Mouse (Mus musculus) MEL-GATA-1-ER (cell line): ENCODE measurements around the gene Hps6.

Source experiments
- DNase-seq: peaks from one replicate; pipeline ENCODE4 v3.0.0-alpha.2; 2012; ENCODE audit warnings: low read depth; ENCODE audit errors: extremely low read depth

Hps6 gene

GRCm38 (mm10) chr19:46029652-46030051, 26.3 kb downstream of the Hps6 start:
- DNase-seq, result no peak

GRCm38 (mm10) chr19:46030196-46030983, 27.1 kb downstream of the Hps6 start:
- no peak for DNase-seq

DNA sequence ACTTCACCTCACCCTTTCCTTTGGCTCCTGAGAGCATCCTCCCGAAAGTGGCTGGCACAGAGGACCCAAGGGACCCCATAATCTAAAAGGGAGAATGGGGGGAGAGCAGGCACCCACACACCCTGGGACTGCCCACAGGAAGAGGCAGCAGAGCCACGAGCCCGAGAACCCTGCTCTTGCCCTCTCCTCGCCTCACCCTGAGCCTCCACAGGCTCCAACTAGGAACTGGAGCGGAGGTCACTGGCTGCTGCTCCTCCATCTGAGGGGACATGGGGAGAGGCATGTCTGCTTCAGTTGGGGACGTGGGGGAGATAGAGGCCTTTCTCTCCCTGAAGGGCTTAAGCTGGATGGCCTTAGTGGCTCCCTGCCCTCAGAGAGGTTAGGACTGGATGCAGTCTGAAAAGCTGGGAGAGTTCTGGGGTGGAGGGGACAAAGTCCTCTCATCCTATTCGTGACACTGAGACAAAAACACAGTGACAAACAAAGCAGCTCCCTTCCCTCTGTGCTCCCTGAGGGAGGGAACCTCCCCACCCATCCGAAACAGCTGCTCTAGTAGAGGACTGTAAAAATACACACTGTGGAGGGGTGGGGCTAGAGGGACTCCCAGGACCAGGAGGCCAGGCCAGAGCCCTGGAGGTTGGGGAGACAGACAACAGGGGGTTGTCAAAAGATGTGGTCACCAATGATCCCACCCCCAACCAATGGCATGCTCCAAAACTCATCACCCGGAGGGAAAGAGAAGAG, 28.6 kb downstream of the Hps6 start:
- DNase-seq, result no peak

DNA sequence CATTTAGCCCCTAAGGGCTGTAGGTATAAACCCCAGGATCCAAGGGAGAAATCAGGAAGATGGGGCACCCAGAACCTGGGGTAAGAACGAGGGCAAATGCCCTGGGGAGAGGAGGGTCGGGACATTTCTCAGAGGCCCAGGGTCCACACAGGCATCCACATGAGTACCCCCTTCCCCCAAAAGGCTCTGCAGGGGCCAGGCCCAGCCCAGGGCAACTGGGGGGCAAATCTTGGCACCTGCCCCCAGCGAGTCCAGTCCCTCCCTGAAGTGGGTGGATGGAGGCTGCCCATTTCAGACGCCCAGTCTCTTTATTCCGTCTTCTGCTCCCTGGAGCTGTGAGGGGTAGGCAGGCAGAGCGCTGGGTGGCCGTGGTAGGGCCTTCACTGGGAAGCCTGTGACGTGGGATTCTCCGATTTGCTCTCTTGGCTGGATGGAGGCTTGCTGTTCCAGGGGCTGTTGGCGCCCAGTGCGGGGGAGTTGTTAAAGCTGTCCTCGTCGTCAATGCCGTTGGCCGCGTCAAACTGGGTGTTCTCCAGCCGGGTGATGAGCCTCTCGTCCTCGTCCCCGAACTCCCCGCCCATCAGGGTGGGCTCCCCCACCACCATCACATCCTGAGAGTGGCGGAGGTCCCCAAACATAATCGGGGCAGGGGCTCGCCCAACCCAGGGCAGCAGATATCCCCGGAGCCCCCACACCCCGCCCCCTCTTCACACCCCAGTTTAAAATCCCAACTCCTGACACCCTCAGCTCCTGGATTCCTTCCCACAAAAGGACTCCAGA, 29.6 kb downstream of the Hps6 start:
- no peak for DNase-seq

GRCm38 (mm10) chr19:46033911-46034310, 30.6 kb downstream of the Hps6 start:
- DNase-seq, result no peak

DNA sequence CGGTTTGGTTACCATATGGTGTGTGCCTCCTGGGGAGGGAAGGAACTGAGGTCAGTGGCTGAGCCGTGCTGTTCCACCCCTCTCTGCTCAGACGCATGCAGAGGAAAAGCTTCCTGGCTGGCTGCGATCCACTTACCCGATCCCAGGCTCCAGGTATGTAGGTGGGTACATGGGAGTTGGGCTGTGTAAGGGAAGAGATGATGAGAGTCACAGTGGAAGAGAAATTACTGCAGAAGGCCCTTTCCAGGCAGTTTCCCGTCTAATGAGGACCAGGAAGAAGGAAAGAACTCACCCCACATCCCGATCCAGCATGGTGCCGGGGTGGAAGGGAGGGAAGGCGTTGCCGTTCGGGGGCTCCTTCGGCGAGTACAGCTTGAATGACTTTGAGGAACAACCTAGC, 32.7 kb downstream of the Hps6 start:
- no peak for DNase-seq

- DNase-seq, result no peak
These were observed 33.4 kb downstream of the Hps6 start for GRCm38 (mm10) chr19:46036477-46037242.

DNA sequence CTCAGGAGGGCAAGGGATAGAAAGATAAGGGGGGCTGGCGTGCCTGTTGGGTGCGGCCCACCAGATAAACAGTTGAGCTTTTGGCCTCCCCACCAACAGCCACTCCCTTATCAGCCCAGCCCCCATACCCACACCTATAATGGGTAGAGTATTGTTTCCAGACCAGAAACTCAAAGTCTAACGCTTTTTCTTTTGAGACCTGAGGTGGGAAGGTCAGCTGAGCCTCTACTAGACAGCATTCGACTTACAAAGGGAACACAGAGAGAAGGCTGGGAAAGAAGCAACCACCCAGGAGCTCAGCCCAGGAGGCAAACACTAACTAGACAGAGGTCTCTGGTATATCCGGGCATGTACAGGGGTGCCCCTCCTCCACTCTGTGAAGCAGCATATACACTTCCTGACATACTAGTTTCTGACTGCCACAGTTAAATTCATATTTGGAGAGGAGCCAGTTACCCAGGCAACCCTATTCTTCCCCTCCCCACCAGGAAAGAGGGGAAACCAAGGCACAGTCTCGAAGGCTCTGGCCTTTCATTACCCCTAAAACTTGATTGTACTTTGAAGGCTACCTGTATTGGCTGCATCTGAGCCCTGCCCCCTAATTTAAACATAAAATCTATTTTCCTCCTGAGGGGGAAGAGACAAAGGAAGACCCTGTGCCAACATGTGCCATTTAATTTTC, 34.1 kb downstream of the Hps6 start:
- DNase-seq, result peak; percentile 95

GRCm38 (mm10) chr19:46037925-46038850, 34.9 kb downstream of the Hps6 start:
- DNase-seq, result no peak

- DNase-seq, result no peak
These were observed 35.5 kb downstream of the Hps6 start for GRCm38 (mm10) chr19:46038851-46039260.

DNA sequence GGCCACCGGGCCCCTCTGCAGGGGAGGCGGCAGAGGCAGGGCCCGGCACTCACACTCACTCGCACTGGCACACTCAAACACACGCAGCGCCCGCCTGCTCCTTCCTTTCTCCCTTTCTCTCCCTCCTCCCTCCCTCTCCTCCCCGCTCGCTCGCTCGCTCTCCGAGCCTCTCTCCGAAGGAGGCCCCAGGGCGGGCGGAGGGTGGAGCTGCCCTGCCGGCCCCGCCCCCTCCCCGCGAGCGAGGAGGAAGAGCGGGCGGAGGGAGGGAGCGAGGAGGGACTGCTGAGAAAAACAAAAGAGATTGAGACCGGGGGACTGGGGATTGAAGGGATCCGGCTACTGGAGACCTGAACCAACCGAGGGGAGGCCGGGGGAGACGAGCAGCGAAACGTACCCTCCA, 36.2 kb downstream of the Hps6 start:
- DNase-seq, result no peak

DNA sequence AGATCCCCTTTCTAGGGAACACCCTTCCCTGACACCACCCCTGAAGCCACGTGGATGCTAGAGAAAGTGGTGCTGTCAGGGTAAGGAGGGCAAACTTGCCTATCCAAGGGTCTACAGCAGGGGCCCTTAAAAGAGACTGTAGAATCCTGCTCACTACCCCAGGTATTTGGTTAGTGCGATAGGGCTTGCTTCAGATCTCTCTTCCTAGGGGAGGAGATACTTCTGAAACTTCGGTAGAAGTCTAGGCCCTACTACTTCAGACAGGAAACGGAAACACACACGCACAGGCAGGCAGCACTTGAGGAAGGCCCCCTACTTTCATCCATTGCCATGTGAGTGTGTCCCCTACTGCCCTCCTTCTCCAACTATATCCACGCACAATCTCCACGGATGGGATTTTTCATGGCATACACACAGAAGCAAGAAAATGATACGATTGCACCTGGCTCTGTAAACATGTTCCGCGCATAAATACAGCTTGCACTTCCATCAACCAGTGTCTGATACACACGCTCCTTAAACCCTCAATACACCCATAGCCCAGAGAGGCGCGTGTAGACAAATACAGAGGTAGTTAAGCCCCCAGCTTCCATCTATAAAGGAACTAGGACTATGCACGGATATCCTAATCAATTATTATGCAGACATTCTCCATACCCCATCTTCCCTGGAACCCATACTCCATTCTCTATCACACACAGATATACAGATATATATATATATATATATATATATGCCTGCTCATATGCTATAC, 37.0 kb downstream of the Hps6 start:
- DNase-seq, result no peak

- DNase-seq, result no peak
These were observed 38.1 kb downstream of the Hps6 start for GRCm38 (mm10) chr19:46041299-46041932.

DNA sequence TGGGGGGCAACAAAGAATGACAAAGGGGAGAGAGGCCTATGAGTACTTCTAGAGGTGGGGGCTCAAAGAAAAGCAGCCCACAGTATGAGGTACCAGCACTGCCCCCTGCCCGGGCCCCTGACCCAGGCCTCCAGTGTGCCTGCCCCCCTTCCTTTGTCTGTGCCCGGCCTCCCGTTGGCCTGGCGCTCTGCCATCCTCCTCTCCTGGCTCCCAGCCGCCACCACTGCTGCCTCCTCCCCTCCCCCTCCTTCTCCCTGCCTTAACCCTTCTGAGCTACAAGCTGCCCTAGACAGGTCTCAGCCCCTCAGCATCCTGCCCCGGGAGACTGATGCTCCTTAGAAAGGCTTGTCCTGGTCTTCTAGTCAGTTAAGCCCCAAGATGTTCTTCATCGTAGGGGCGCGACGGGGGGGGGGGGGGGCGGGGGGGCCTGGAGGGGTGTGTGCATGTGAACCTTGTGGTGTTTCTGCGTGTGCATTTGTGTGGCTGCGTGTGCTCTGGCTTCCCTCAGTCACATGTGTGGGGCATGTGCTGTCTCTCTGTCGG, 38.7 kb downstream of the Hps6 start:
- no peak for DNase-seq

DNA sequence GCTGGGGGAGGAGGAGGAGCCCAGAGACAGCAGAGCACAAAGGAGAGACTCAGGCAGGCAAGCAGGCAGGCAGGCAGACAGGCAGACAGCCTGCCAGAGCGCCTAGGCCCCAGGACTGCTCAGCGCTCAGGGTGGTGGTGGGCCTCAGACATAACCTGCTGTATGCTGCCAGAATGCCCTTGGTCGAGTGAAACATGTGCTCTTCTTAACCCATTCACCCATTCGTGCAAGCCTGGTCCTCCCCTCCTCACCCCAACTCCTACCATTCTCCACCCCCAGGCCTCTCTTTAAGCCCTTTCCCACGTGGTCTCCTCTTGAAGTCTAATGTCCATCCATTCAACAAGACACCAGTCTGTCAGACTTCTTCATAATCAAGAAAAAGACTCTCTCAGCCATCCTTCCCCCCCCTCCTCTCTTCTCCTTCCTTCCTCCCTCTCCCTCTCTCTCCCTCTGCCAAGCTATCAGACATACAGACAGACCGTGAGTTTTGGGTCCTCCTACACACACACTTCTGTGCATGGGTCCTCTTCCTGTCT, 39.2 kb downstream of the Hps6 start:
- DNase-seq, result no peak

- DNase-seq, result no peak
These were observed 40.1 kb downstream of the Hps6 start for GRCm38 (mm10) chr19:46043380-46043779.

DNA sequence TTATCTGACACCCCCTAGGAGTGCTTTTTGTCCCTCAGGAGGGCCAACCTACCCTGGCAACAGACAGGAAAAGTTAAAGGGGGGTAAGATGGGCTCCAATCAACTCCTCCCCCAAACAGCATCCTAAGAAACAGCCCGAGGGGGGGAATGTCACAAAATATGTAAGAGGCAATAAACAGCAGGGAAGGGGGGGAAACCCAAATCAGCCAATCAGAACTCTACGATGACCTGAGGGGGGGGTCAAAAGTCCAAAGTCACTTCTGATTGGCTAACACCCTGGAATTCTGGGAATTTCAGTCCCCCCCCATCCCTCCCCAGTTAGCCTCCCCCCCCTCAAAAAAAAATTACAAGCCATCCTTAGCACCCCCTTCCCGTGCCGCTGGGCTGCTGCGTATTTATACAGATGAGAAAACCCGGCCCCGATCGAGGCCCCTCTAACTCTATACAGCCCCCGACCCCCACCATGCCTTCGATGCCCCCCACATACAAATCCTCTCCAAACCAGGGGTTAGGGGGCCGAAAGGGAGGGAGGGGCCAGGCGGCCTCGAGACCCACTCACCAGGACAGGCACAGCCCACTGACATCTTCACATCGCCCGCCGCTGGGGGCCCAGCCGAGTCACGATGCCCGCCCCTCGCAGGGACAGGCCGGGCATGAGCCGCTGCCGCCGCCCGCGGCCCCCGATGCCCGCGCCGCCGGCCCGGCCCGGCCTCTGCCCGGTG, 41.1 kb downstream of the Hps6 start, which contains the start of gene Pprc1:
Gene Pprc1, plus strand, starts transcription at position 616 of the 722 bp plus-strand sequence.
- no peak for DNase-seq
